Mouse (Mus musculus): ENCODE data around the gene Plac9a. TPM values are rescaled to one million over a fixed set of nuclear protein-coding genes. Genes with fewer than 3 reads are reported as not detected.
"Not testable (repeated sequence)": the region's sequence is repeated elsewhere in the genome, so short reads cannot be mapped to it uniquely, and the experiment has no call there.

The Plac9a gene
- not detected in 2 replicates for polyA plus RNA-seq (2012; ENCODE audit: insufficient read depth, low replicate concordance)

GRCm38 (mm10) chr14:25903000-25903399 lies at the start of gene Plac9a:
Plac9a (minus strand) TSS chr14:25903100.
- not testable (repeated sequence) for H3K4me3 ChIP-seq (replicated peaks); H3K36me3 ChIP-seq (replicated peaks; ENCODE audit: low read length); H3K27me3 ChIP-seq (replicated peaks); H3K4me1 ChIP-seq; H3K9me3 ChIP-seq

GRCm38 (mm10) chr14:25938004-25938403 lies 35.1 kb upstream of the Plac9a start, which contains the start of gene Cphx1:
Cphx1 (plus strand) TSS chr14:25938304.
- H3K9me3 ChIP-seq; H3K36me3 ChIP-seq (replicated peaks; ENCODE audit: low read length); H3K27me3 ChIP-seq (replicated peaks); H3K4me1 ChIP-seq; H3K4me3 ChIP-seq (replicated peaks): not testable (repeated sequence)

- not testable (repeated sequence) for H3K27me3 ChIP-seq (replicated peaks); H3K4me3 ChIP-seq (replicated peaks); H3K36me3 ChIP-seq (replicated peaks; ENCODE audit: low read length); H3K9me3 ChIP-seq; H3K4me1 ChIP-seq
Measured at GRCm38 (mm10) chr14:25936867-25937630, 34.1 kb upstream of the Plac9a start.

- not testable (repeated sequence) for H3K4me1 ChIP-seq; H3K4me3 ChIP-seq (replicated peaks); H3K9me3 ChIP-seq; H3K27me3 ChIP-seq (replicated peaks); H3K36me3 ChIP-seq (replicated peaks; ENCODE audit: low read length)
Measured at GRCm38 (mm10) chr14:25927562-25927881, 24.6 kb upstream of the Plac9a start, which contains the start of gene Tmem254a. Tmem254a (minus strand) TSS chr14:25927672.

GRCm38 (mm10) chr14:25926814-25927561 lies 24.1 kb upstream of the Plac9a start:
- H3K36me3 ChIP-seq (replicated peaks; ENCODE audit: low read length); H3K9me3 ChIP-seq; H3K27me3 ChIP-seq (replicated peaks); H3K4me3 ChIP-seq (replicated peaks); H3K4me1 ChIP-seq: not testable (repeated sequence)

GRCm38 (mm10) chr14:25918427-25919170 lies 15.7 kb upstream of the Plac9a start:
- not testable (repeated sequence) for H3K4me1 ChIP-seq; H3K4me3 ChIP-seq (replicated peaks); H3K36me3 ChIP-seq (replicated peaks; ENCODE audit: low read length); H3K9me3 ChIP-seq; H3K27me3 ChIP-seq (replicated peaks)

GRCm38 (mm10) chr14:25908976-25909375 lies 6.1 kb upstream of the Plac9a start:
- not testable (repeated sequence) for H3K36me3 ChIP-seq (replicated peaks; ENCODE audit: low read length); H3K27me3 ChIP-seq (replicated peaks); H3K9me3 ChIP-seq; H3K4me1 ChIP-seq; H3K4me3 ChIP-seq (replicated peaks)

- not testable (repeated sequence) for H3K4me1 ChIP-seq; H3K4me3 ChIP-seq (replicated peaks); H3K27me3 ChIP-seq (replicated peaks); H3K9me3 ChIP-seq; H3K36me3 ChIP-seq (replicated peaks; ENCODE audit: low read length)
Measured at GRCm38 (mm10) chr14:25907272-25907671, 4.4 kb upstream of the Plac9a start.

GRCm38 (mm10) chr14:25905243-25905642 lies 2.3 kb upstream of the Plac9a start:
- not testable (repeated sequence) for H3K4me1 ChIP-seq; H3K9me3 ChIP-seq; H3K27me3 ChIP-seq (replicated peaks); H3K4me3 ChIP-seq (replicated peaks); H3K36me3 ChIP-seq (replicated peaks; ENCODE audit: low read length)

- H3K36me3 ChIP-seq (replicated peaks; ENCODE audit: low read length); H3K9me3 ChIP-seq; H3K4me1 ChIP-seq; H3K4me3 ChIP-seq (replicated peaks); H3K27me3 ChIP-seq (replicated peaks): not testable (repeated sequence)
Measured at GRCm38 (mm10) chr14:25895686-25896085, 7.2 kb downstream of the Plac9a start.

- H3K27me3 ChIP-seq (replicated peaks); H3K36me3 ChIP-seq (replicated peaks; ENCODE audit: low read length); H3K4me3 ChIP-seq (replicated peaks); H3K4me1 ChIP-seq; H3K9me3 ChIP-seq: not testable (repeated sequence)
Measured at GRCm38 (mm10) chr14:25894566-25894965, 8.3 kb downstream of the Plac9a start.

- not testable (repeated sequence) for H3K4me1 ChIP-seq; H3K36me3 ChIP-seq (replicated peaks; ENCODE audit: low read length); H3K4me3 ChIP-seq (replicated peaks); H3K27me3 ChIP-seq (replicated peaks); H3K9me3 ChIP-seq
Measured at GRCm38 (mm10) chr14:25885886-25886285, 17.0 kb downstream of the Plac9a start.

- H3K4me1 ChIP-seq; H3K4me3 ChIP-seq (replicated peaks); H3K36me3 ChIP-seq (replicated peaks; ENCODE audit: low read length); H3K9me3 ChIP-seq; H3K27me3 ChIP-seq (replicated peaks): not testable (repeated sequence)
Measured at GRCm38 (mm10) chr14:25881769-25882168, 21.1 kb downstream of the Plac9a start.

- peaks cover 34% of the 10 kb centered on the region for H3K36me3 ChIP-seq (replicated peaks; ENCODE audit: low read length)
- H3K4me3 ChIP-seq (replicated peaks); H3K9me3 ChIP-seq; H3K27me3 ChIP-seq (replicated peaks); H3K4me1 ChIP-seq: not testable (repeated sequence)
Measured at GRCm38 (mm10) chr14:25876640-25877039, 26.3 kb downstream of the Plac9a start.

Data from megakaryocyte, embryonic 14.5 days (primary cell).